Mouse (Mus musculus) embryonic fibroblast, embryonic 13.5 days (primary cell): Measurements from ENCODE around the gene Ubxn11.
A peak's percentile ranks its signal among the peaks of the same experiment; 100 is the strongest.

Experiments
- CTCF ChIP-seq: IDR thresholded peaks from 2 replicates; pipeline ENCODE4 v1.5.1; 2011; ENCODE audit warnings: mild to moderate bottlenecking, control low read depth, low read length, moderate library complexity, borderline replicate concordance; ENCODE audit not compliant: insufficient read depth
- POLR2A ChIP-seq: IDR thresholded peaks from 2 replicates; pipeline ENCODE4 v1.6.1; 2011; ENCODE audit warnings: low read depth, mild to moderate bottlenecking, control low read depth, low read length, moderate library complexity

GRCm38 (mm10) chr4:134092382-134093288, 9.7 kb upstream of the Ubxn11 start:
- no peak for TF ChIP-seq POLR2A
- peak; percentile 49; the same call in 1 of the 2 replicates for TF ChIP-seq CTCF
